ENCODE assay signal across 20 mouse cellular contexts in genomic region chr3:69049011-69049410, GRCm38 (mm10). TPM values are rescaled to one million over a fixed set of nuclear protein-coding genes. Genes with fewer than 3 reads are reported as not detected.
DNase-seq lines count a peak whose midpoint lies in the region; TF ChIP-seq lines count a peak whose summit lies in the region.
"Had no signal": no experiment of that assay in that cellular context is flagged by ENCODE, and none has a peak within 500 bp of the region (broad histone marks: within the 10 kb centered on the region; RNA-seq: fewer than 3 reads in every experiment).

No protein-coding gene starts in this region.

- no peak overlapping the region for H3K4me3 ChIP-seq in cerebellum, adult 2 months (replicated peaks; ENCODE audit: insufficient read depth, low read depth, low read length)
- H3K4me3 ChIP-seq in layer of hippocampus, adult 2 months: no peak overlapping the region
- H3K4me3 ChIP-seq: embryonic facial prominence, embryonic 12.5 days; embryonic facial prominence, embryonic 15.5 days; gastrocnemius, adult 2 months; hindbrain, embryonic 12.5 days; hindbrain, embryonic 15.5 days had no signal

- no peak for TF ChIP-seq POLR2A in cerebellum, adult 2 months (IDR thresholded peaks at IDR 0.05; ENCODE audit: borderline replicate concordance, insufficient read depth, low read length)

- 0 out of 2 replicates have a peak overlapping the region, but pooled peaks have one; percentile 54 for H3K27ac ChIP-seq in cerebellum, adult 2 months (ENCODE audit: insufficient read depth, low read length)
- H3K27ac ChIP-seq in layer of hippocampus, adult 2 months: peak overlapping the region; percentile 72; the same call in 1 of the 2 replicates
- H3K27ac ChIP-seq: embryonic facial prominence, embryonic 12.5 days; embryonic facial prominence, embryonic 15.5 days; gastrocnemius, adult 2 months; hindbrain, embryonic 12.5 days; hindbrain, embryonic 15.5 days had no signal

- H3K4me1 ChIP-seq in cerebellum, adult 2 months (ENCODE audit: control insufficient read depth, insufficient read depth, low read length): no peaks in the 10 kb centered on the region

- no peak for TF ChIP-seq CTCF in cerebellum, adult 2 months (IDR thresholded peaks at IDR 0.05; ENCODE audit: borderline replicate concordance, insufficient read depth, low read depth, low read length)
- no peak for TF ChIP-seq CTCF in layer of hippocampus, adult 2 months (conservative IDR thresholded peaks at IDR 0.05)

- peak in 1 of 2 experiments; percentile 22 for DNase-seq in cerebellum, adult 2 months
- DNase-seq in cerebellum, postnatal 4 days (ENCODE audit: low spot score in 2 of 2): no peak
- DNase-seq in layer of hippocampus, adult 2 months (ENCODE audit: low spot score in 2 of 2): peak in 1 of 2 experiments; percentile 19
- DNase-seq in layer of hippocampus, adult 9-10 months (ENCODE audit: low spot score): no peak
- peak; percentile 41 for DNase-seq in left cerebral cortex, adult 11 months (ENCODE audit: low spot score)
- no peak for DNase-seq in left cerebral cortex, postnatal 10 days (ENCODE audit: extremely low spot score in 1 of 2, low spot score in 2 of 2)
- peak; percentile 93 for DNase-seq in brain, adult 2 months (ENCODE audit: low read depth, low spot score)
- no peak for DNase-seq in thymus, postnatal 0 days (ENCODE audit: low spot score)
- DNase-seq: adrenal gland, adult 8-10 months; adrenal gland, postnatal 36 days; cerebellum, adult 11 months; cerebellum, adult 8-10 months; cerebellum, postnatal 14 days; forebrain, postnatal 0 days; gastrocnemius, adult 2 months; gastrocnemius, postnatal 14 days had no signal

- WGBS in cerebellum, adult 2 months: 61% methylated on average over 6 of the region's 6 CpGs

- intact Hi-C loops in left cerebral cortex, postnatal 10 days (cut with DNase I): no loop called here

- no peaks in the 10 kb centered on the region for H3K27me3 ChIP-seq in cerebellum, adult 2 months (ENCODE audit: control insufficient read depth, insufficient read depth, low read length)
- H3K27me3 ChIP-seq: embryonic facial prominence, embryonic 12.5 days; embryonic facial prominence, embryonic 15.5 days; hindbrain, embryonic 12.5 days; hindbrain, embryonic 15.5 days had no signal

RNA-seq across cellular contexts. Expression of gene Trim59, which starts 4.5 kb away (rescaled TPM):
- polyA plus RNA-seq in cerebellum, adult 2 months (2012; rRNA removed): 12.5 and 17.3 TPM in 2 replicates
- total RNA-seq in layer of hippocampus, adult 2 months (2021): 10 to 100 TPM; 10.7 to 12.9 TPM
- total RNA-seq in left cerebral cortex, postnatal 10 days (2021): 1 to 10 TPM; 4.3 to 6.9 TPM
- polyA plus RNA-seq in thymus, postnatal 0 days (2015; fragmentation: Nextera tagmentation; extraction: Ambion mirVana): 110 and 125 TPM in 2 replicates

RNA-seq across cellular contexts. Expression of gene Smc4, which starts 44.5 kb away (rescaled TPM):
- polyA plus RNA-seq in cerebellum, adult 2 months (2012; rRNA removed): 4.5 and 4.8 TPM in 2 replicates
- total RNA-seq in layer of hippocampus, adult 2 months (2021): 1 to 10 TPM; 6.6 to 7.7 TPM
- total RNA-seq in left cerebral cortex, postnatal 10 days (2021): 10 to 100 TPM in 1 of 2 experiments, 1 to 10 TPM in 1; 9.2 to 11.9 TPM
- polyA plus RNA-seq in thymus, postnatal 0 days (2015; fragmentation: Nextera tagmentation; extraction: Ambion mirVana): 332 and 397 TPM in 2 replicates

RNA-seq across cellular contexts. Expression of gene Ift80, which starts 44.6 kb away (rescaled TPM):
- 21.1 and 24.3 TPM in 2 replicates for polyA plus RNA-seq in cerebellum, adult 2 months (2012; rRNA removed)
- 10 to 100 TPM; 25.5 to 27.0 TPM for total RNA-seq in layer of hippocampus, adult 2 months (2021)
- total RNA-seq in left cerebral cortex, postnatal 10 days (2021): 10 to 100 TPM; 11.8 to 12.4 TPM
- polyA plus RNA-seq in thymus, postnatal 0 days (2015; fragmentation: Nextera tagmentation; extraction: Ambion mirVana): 20.4 and 21.8 TPM in 2 replicates

Comparison
In these comparisons a context has a peak if more than half of its experiments do, and no peak if none do; other contexts are left out.
1. DNase-seq: peak in left cerebral cortex, adult 11 months (single experiment) and brain, adult 2 months (single experiment); none in cerebellum, postnatal 4 days (0 of 2), layer of hippocampus, adult 9-10 months (single experiment), left cerebral cortex, postnatal 10 days (0 of 2) and thymus, postnatal 0 days (single experiment).